Mouse (Mus musculus): ENCODE results near the gene Hist2h2aa2. TPM values are rescaled to one million over a fixed set of nuclear protein-coding genes. Genes with fewer than 3 reads are reported as not detected.
A peak's percentile ranks its signal among the peaks of the same experiment; 100 is the strongest.

Hist2h2aa2 gene
- polyA plus RNA-seq, 1 experiment, result 41.2 TPM

GRCm38 (mm10) chr3:96197129-96197749, 42.8 kb downstream of the Hist2h2aa2 start:
- DNase-seq (ENCODE audit: low spot score), result peak; percentile 73

DNA sequence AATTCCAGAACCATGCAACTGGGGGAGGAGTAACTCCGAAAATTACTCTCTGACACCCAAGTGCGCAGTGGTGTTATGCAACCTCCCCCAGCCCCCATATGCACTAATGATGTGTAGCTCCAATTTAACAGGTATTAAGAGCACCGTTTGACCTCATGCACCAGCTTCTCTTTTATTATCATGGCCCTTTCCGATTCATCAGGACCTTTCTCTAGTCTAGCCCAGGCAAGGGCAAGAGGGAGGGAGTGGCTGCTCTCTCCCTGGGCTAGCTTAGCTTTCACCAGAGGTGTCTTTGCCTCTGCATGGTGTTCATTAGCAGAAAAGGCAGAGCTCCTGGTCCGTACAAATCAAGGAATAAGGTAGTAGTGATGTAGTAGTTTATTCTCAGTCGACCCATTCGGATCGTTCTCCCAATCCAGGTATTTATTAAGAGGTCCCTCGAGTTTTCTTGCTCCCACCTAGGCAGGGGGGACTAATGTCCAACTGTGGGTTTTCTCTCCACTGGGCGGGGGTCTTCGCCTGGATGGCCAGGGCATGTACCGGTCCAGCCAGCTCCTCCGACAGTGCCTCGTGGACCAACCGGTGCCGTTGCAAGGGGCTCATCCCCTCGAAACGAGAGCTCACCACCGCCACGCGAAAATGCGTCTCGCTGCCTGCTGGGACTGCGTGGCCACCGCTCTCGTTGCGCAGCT, 43.5 kb downstream of the Hist2h2aa2 start:
- DNase-seq (ENCODE audit: low spot score), result no peak

- DNase-seq (ENCODE audit: low spot score), result no peak
Measured at GRCm38 (mm10) chr3:96195616-96196313, 44.3 kb downstream of the Hist2h2aa2 start.

DNA sequence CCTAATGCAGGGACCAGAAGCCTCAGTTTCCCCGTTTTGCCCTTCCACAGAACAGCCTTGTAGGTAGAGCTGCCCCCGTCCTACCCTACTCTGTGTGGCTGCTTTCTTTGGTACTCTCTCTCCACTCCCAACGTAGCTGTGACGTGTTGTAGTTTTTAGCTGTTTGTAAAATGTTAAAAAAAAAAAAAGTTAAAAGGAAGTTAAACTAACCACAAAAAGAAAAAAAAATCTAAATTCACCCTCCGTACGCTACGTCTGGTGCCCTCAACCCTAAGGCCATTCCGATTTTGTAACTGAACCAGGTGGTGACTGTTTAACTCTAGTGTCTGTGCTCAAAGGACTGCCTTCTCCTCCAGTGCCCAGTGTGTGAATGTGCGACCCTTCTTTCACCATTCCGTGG, 45.1 kb downstream of the Hist2h2aa2 start:
- DNase-seq (ENCODE audit: low spot score), result no peak

DNA sequence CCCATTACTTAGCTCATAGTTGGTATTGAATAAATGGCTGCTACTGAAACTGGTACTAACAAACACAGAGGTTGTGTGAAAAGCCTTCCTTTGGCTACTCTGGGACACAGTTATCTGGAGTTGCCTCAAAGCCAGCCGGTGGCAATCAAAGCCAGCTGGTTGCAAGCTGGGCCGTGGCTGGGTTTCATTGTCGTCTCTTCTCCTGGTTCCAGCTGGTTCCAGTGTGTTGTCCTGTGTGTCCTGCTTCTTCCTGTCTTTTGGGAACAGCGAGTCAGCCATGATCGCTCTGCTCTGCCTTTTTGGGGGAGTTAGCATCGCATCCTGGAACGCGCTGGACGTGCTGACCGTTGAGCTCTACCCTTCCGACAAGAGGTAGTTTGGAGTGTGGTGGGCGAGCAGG, 47.1 kb downstream of the Hist2h2aa2 start:
- DNase-seq (ENCODE audit: low spot score), result no peak

Other genes starting within 250 kb of the Hist2h2aa2 start
- gene Plekho1, start 244.3 kb downstream of the Hist2h2aa2 start, polyA plus RNA-seq (2012; rRNA removed), result 196 and 224 TPM in 2 replicates
- gene Vps45, start 181.8 kb downstream of the Hist2h2aa2 start, polyA plus RNA-seq (2012; rRNA removed), result 15.3 and 20.3 TPM in 2 replicates
- 11.1 and 16.8 TPM in 2 replicates for gene Otud7b, start 135.7 kb downstream of the Hist2h2aa2 start, polyA plus RNA-seq (2012; rRNA removed)
- 33.7 and 35.7 TPM in 2 replicates for gene Mtmr11, start 78.3 kb downstream of the Hist2h2aa2 start, polyA plus RNA-seq (2012; rRNA removed)
- gene Sf3b4, start 67.9 kb downstream of the Hist2h2aa2 start, polyA plus RNA-seq (2012; rRNA removed), result 48.6 and 52.3 TPM in 2 replicates
- 8.6 and 9.4 TPM in 2 replicates for gene Sv2a, start 59.1 kb downstream of the Hist2h2aa2 start, polyA plus RNA-seq (2012; rRNA removed)
- gene Bola1, start 20.6 kb downstream of the Hist2h2aa2 start, polyA plus RNA-seq (2012; rRNA removed), result 28.1 and 39.1 TPM in 2 replicates
- gene Hist2h2ab, start 20.4 kb downstream of the Hist2h2aa2 start, polyA plus RNA-seq (2012; rRNA removed), result 0.60 and 0.74 TPM in 2 replicates
- gene Hist2h2ac, start 19.4 kb downstream of the Hist2h2aa2 start, polyA plus RNA-seq (2012; rRNA removed), result 0.76 and 0.99 TPM in 2 replicates
- 7.7 TPM in 2 replicates for gene Hist2h2be, start 19.2 kb downstream of the Hist2h2aa2 start, polyA plus RNA-seq (2012; rRNA removed)
- gene Hist2h3c2, start 1.1 kb downstream of the Hist2h2aa2 start, polyA plus RNA-seq (2012; rRNA removed), result 8.6 and 14.3 TPM in 2 replicates
- gene Hist2h2aa1, start 5.2 kb upstream of the Hist2h2aa2 start, polyA plus RNA-seq (2012; rRNA removed), result 140 and 149 TPM in 2 replicates
- not detected in 2 replicates for gene Hist2h3c1, start 6.4 kb upstream of the Hist2h2aa2 start, polyA plus RNA-seq (2012; rRNA removed)
- 1.4 and 1.6 TPM in 2 replicates for gene Hist2h4, start 23.0 kb upstream of the Hist2h2aa2 start, polyA plus RNA-seq (2012; rRNA removed)
- gene Hist2h3b, start 28.4 kb upstream of the Hist2h2aa2 start, polyA plus RNA-seq (2012; rRNA removed), result 1.9 and 3.2 TPM in 2 replicates
- gene Hist2h2bb, start 29.5 kb upstream of the Hist2h2aa2 start, polyA plus RNA-seq (2012; rRNA removed), result 0.69 TPM in 1 of 2 replicates, not detected in the other
- gene Fcgr1, start 53.7 kb upstream of the Hist2h2aa2 start, polyA plus RNA-seq (2012; rRNA removed), result 4.9 and 5.6 TPM in 2 replicates
- 0.15 and 0.29 TPM in 2 replicates for gene BC107364, start 212.0 kb upstream of the Hist2h2aa2 start, polyA plus RNA-seq (2012; rRNA removed)

Measured in urinary bladder, adult 2 months (tissue).